Mouse (Mus musculus) liver, embryonic 11.5 days (tissue): ENCODE data around the gene Prss22. TPM values are rescaled to one million over a fixed set of nuclear protein-coding genes. Genes with fewer than 3 reads are reported as not detected.

ENCODE experiments used
- ATAC-seq: fragments of 200-750 bp; cut with Nextera tagmentation; replicated peaks from 2 replicates; pipeline ENCODE4 v1.8.0; 2017; ENCODE audit warnings: moderate number of reproducible peaks, mild to moderate bottlenecking, moderate TSS enrichment, moderate library complexity; ENCODE audit not compliant: low FRiP score
- DNase-seq: peaks from one replicate; pipeline ENCODE4 v3.0.0-alpha.2; 2017; ENCODE audit warnings: low spot score
- H3K27ac ChIP-seq: fragments of 300-500 bp; sonication (generic); 2 replicates; pipeline ENCODE4 v1.5.1; 2014; ENCODE audit warnings: mild to moderate bottlenecking, low read depth, low read length, control low read depth
- H3K27me3 ChIP-seq: fragments of 300-500 bp; sonication (generic); replicated peaks from 2 replicates; pipeline ENCODE4 v1.6.1; 2014; ENCODE audit warnings: low read length, mixed read lengths; ENCODE audit not compliant: control insufficient read depth, insufficient read depth
- H3K36me3 ChIP-seq: fragments of 300-500 bp; sonication (generic); 2 replicates; pipeline ENCODE4 v1.6.1; 2014; ENCODE audit warnings: mild to moderate bottlenecking, low read length, moderate library complexity, mixed read lengths; ENCODE audit not compliant: control insufficient read depth, insufficient read depth
- H3K4me1 ChIP-seq: fragments of 300-500 bp; sonication (generic); replicated peaks from 2 replicates; pipeline ENCODE4 v1.6.1; 2014; ENCODE audit warnings: low read length, mixed read lengths; ENCODE audit not compliant: control insufficient read depth, insufficient read depth
- H3K4me2 ChIP-seq: fragments of 300-500 bp; sonication (generic); 2 replicates; pipeline ENCODE4 v1.6.1; 2014; ENCODE audit warnings: mild to moderate bottlenecking, control low read depth, moderate library complexity
- H3K4me3 ChIP-seq: fragments of 300-500 bp; sonication (generic); 2 replicates; pipeline ENCODE4 v1.5.1; 2014; ENCODE audit warnings: low read depth, low read length, control low read depth
- H3K9ac ChIP-seq: fragments of 300-500 bp; sonication (generic); 2 replicates; pipeline ENCODE4 v1.6.1; 2014; ENCODE audit warnings: low read depth, low read length, control low read depth
- H3K9me3 ChIP-seq: fragments of 300-500 bp; sonication (generic); 2 replicates; pipeline ENCODE4 v1.6.1; 2016; ENCODE audit warnings: low read length, inconsistent platforms, mixed read lengths; ENCODE audit not compliant: control insufficient read depth
- WGBS: fragments of 180-500 bp; shearing (Covaris S2); extraction: QIAGEN DNeasy Blood & Tissue Kit; methylation state at CpG from one replicate; pipeline ENCODE4 v1.1.7; 2014; 5-methylcytosine and 5-hydroxymethylcytosine counted together
- polyA plus RNA-seq: library from polyadenylated mRNA; unstranded; fragments of >200 nt; fragmentation: Nextera tagmentation; extraction: Ambion mirVana; gene quantifications from 2 replicates; pipeline ENCODE4 v1.2.1, GENCODE M21; 2014

Gene Prss22
- polyA plus RNA-seq, 1 experiment from 2014 or later, result 0.21 TPM

DNA sequence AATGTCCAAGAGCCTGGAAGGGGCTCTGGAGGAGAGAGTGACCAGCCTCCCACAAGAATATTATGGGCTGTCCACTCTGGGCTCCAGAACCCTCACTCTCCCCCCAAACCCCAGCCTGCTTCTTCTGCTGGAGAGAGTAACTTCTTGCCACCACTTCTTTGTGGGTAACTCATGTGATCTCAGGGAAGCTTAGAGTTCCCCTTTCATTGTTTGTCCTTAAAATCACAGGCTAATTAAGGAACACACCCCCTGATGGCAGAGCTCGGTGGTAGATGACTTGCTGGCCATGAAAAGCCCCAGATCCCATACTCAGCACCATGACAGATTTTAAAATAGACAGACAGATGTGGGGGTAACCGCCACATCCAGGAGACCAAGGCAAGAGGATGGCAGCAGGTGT lies 9.0 kb upstream of the Prss22 start:
- Histone ChIP-seq H3K4me2 (no peak overlapping the region), H3K4me1 (no peaks in the 10 kb centered on the region), H3K4me3 (no peak overlapping the region), H3K36me3 (no peaks in the 10 kb centered on the region), H3K9ac (no peak overlapping the region), H3K27me3 (0 out of 2 replicates have a peak, but pooled peaks cover 2% of the 10 kb centered on the region), H3K9me3 (no peaks in the 10 kb centered on the region), H3K27ac (no peak overlapping the region)
- DNase-seq (no peak), ATAC-seq (no peak)
- WGBS, result 47% methylated on average over 2 of the region's 2 CpGs

DNA sequence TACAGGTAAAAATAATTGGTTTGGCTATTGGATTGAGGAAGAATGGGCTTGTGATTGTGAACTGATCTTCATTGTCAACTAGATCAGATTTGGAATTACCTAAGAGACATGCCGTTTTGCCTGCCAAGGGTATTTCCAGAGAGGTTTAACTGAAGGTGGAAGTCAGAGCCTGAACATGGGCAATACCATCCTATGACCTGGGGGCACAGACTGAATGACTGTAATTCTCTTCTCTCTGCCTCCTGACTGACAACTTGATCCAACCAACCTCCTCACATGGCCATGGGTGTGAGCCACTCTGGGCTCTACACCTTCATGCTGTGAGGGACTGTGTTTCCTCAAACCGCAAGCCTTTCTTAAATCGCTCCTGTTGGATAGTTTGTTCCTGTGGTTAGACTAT lies 7.1 kb upstream of the Prss22 start:
- Histone ChIP-seq H3K4me3 (no peak overlapping the region), H3K27ac (no peak overlapping the region), H3K4me1 (no peaks in the 10 kb centered on the region), H3K27me3 (0 out of 2 replicates have a peak, but pooled peaks cover 2% of the 10 kb centered on the region), H3K36me3 (no peaks in the 10 kb centered on the region), H3K9ac (no peak overlapping the region), H3K9me3 (no peaks in the 10 kb centered on the region), H3K4me2 (no peak overlapping the region)
- DNase-seq (no peak), ATAC-seq (no peak)
- WGBS, result 92% methylated on average over 3 of the region's 3 CpGs

DNA sequence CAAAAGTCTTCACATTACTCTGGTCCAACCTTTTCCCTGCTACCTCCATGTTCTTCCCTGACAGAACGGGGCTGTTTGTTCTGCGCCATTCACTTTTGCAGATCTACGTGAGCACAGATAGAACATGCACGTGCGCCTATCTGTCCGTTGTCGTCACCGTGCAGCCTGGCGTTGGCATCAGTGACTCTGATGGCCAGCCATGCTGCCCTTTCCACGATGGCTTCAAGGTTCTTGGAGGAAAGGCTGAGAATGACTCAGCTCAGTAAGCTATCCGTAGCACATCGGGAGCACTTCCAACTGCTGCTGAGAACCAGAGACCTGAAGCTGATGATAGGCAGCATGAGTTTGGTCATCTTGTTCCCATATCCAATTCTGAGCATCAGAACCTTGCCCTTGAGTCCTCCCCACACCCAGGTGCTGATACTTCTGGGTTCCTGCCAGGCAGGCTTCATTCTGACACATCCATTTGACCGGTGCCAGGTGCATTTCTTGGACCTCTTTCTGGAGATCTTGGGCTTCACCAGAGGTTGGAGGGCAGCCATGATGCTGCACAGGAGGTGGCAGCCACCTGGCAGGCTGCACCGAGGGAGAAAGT lies 6.3 kb upstream of the Prss22 start:
- DNase-seq (no peak), ATAC-seq (no peak)
- H3K4me1 ChIP-seq, result no peaks in the 10 kb centered on the region
- H3K36me3 ChIP-seq, result no peaks in the 10 kb centered on the region
- no peak overlapping the region for H3K9ac ChIP-seq
- H3K4me3 ChIP-seq, result no peak overlapping the region
- H3K4me2 ChIP-seq, result no peak overlapping the region
- H3K27ac ChIP-seq, result no peak overlapping the region
- WGBS, result 88% methylated on average over 14 of the region's 14 CpGs
- no peaks in the 10 kb centered on the region for H3K9me3 ChIP-seq
- no peaks in the 10 kb centered on the region for H3K27me3 ChIP-seq

DNA sequence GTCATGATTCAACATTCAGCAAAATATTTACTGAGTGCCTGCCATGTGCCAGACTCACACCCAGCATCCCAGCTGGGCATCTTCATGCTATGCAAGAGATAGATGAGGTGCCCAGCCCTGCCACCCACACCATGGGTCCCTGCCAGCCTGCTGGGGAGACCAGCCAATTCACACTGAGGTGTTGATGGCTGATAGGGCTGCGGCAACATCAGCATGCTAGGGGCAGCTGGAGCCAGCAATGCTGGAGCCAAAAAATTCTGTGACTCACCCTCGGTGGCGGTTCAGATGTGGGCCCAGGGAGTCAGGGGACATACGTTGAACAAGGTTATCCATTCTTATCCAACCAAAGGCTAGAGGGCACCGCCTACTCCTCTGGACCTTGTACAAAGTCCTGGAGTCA lies 2.5 kb upstream of the Prss22 start:
- no peaks in the 10 kb centered on the region for H3K4me1 ChIP-seq
- no peaks in the 10 kb centered on the region for H3K9me3 ChIP-seq
- H3K9ac ChIP-seq, result no peak overlapping the region
- 34% methylated on average over 5 of the region's 5 CpGs for whole genome bisulfite sequencing
- DNase-seq (no peak), ATAC-seq (no peak)
- H3K27ac ChIP-seq, result no peak overlapping the region
- no peaks in the 10 kb centered on the region for H3K27me3 ChIP-seq
- H3K36me3 ChIP-seq, result no peaks in the 10 kb centered on the region
- no peak overlapping the region for H3K4me2 ChIP-seq
- H3K4me3 ChIP-seq, result no peak overlapping the region

DNA sequence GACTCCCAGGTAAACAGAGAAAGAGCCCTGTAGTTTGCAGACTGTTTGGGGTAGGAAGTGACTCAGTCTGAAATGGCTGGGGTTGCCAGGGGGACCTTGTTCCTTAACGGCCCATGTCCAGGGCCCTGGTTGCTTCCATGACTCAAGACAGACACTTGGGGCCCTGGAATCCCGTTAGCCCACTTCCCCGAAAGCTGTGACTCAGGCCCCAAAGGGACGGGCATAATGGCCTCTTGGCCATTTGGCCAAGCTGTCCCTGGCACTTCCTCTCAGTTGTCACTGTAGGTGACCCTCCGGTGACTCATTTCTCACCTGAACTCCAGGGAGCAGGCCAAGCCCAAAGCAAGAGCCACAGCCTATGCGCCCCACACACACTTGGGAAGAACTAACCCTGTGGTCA lies 483 bp upstream of the Prss22 start:
- no peak overlapping the region for H3K4me2 ChIP-seq
- H3K36me3 ChIP-seq, result no peaks in the 10 kb centered on the region
- no peak overlapping the region for H3K27ac ChIP-seq
- 48% methylated on average over 6 of the region's 6 CpGs for WGBS
- H3K27me3 ChIP-seq, result no peaks in the 10 kb centered on the region
- H3K9me3 ChIP-seq, result no peaks in the 10 kb centered on the region
- no peak overlapping the region for H3K4me3 ChIP-seq
- H3K9ac ChIP-seq, result no peak overlapping the region
- peaks cover 4% of the 10 kb centered on the region; the same call in 1 of the 2 replicates for H3K4me1 ChIP-seq
- ATAC-seq (no peak), DNase-seq (no peak)

- H3K9ac ChIP-seq, result no peak overlapping the region
- ATAC-seq, result no peak
- WGBS, result 27% methylated on average over 1 of the region's 1 CpGs
These were observed 2.5 kb downstream of the Prss22 start for GRCm38 (mm10) chr17:23995421-23995820.

GRCm38 (mm10) chr17:23994667-23995066 lies 3.2 kb downstream of the Prss22 start:
- Histone ChIP-seq H3K27me3 (no peaks in the 10 kb centered on the region), H3K4me3 (no peak overlapping the region), H3K36me3 (no peaks in the 10 kb centered on the region), H3K9ac (no peak overlapping the region), H3K4me2 (no peak overlapping the region), H3K4me1 (peaks cover 8% of the 10 kb centered on the region), H3K9me3 (no peaks in the 10 kb centered on the region), H3K27ac (no peak overlapping the region)
- no peak for DNase-seq
- ATAC-seq, result no peak
- 73% methylated on average over 7 of the region's 7 CpGs for WGBS

More at GRCm38 (mm10) chr17:23995421-23995820, 2.5 kb downstream of the Prss22 start:
- Histone ChIP-seq H3K27ac (no peak overlapping the region), H3K4me1 (peaks cover 8% of the 10 kb centered on the region), H3K4me3 (no peak overlapping the region), H3K9me3 (no peaks in the 10 kb centered on the region), H3K36me3 (no peaks in the 10 kb centered on the region), H3K27me3 (no peaks in the 10 kb centered on the region), H3K4me2 (no peak overlapping the region)
- DNase-seq, result no peak

- no peak overlapping the region; the same call in 1 of the 2 replicates for H3K9ac ChIP-seq
These were observed 4.1 kb downstream of the Prss22 start for GRCm38 (mm10) chr17:23993559-23994428.

More at GRCm38 (mm10) chr17:23993559-23994428, 4.1 kb downstream of the Prss22 start:
- H3K4me2 ChIP-seq, result peak overlapping the region; percentile 48
- no peaks in the 10 kb centered on the region for H3K36me3 ChIP-seq
- H3K4me3 ChIP-seq, result 0 out of 2 replicates have a peak overlapping the region, but pooled peaks have one; percentile 19
- ATAC-seq (peak; percentile 83), DNase-seq (peak; percentile 89)
- no peaks in the 10 kb centered on the region for H3K9me3 ChIP-seq
- WGBS, result 11% methylated on average over 31 of the region's 31 CpGs
- H3K4me1 ChIP-seq, result peaks cover 8% of the 10 kb centered on the region
- no peak overlapping the region for H3K27ac ChIP-seq
- H3K27me3 ChIP-seq, result no peaks in the 10 kb centered on the region
